Mouse (Mus musculus) NIH3T3 (cell line): ENCODE data around the gene Cnn2.

Source experiments
- DNase-seq: peaks from one replicate; pipeline ENCODE4 v3.0.0-alpha.2; 2012; ENCODE audit warnings: low read depth

Gene Cnn2

GRCm38 (mm10) chr10:79988506-79989271 is at the start of gene Cnn2:
Gene Cnn2, plus strand, starts transcription at chr10:79988584.
- peak; percentile 90 for DNase-seq

- DNase-seq, result no peak
Observed at GRCm38 (mm10) chr10:79940749-79941148, 47.6 kb upstream of the Cnn2 start.

- DNase-seq, result no peak
Observed at GRCm38 (mm10) chr10:79942988-79943387, 45.4 kb upstream of the Cnn2 start.

DNA sequence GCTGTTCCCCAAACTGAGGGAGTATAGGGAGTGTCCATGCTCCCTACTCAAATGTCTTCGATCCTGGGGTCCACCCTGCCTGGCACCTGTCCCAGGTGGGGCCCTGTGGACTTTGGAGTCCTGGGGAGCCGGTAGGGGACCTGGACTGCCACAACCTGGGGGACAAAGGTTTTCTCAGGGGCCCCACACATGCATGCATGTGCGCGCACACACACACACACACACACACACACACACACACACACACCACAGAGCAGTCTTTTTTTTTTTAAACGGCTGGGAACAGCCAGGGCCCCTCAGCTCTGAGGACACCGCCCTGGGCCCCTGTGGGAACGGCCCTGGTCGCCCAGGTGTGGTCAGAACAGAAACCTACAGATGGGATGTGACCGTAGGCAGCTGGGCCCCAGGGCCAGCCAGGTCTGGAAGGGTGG is 44.9 kb upstream of the Cnn2 start:
- DNase-seq, result no peak

DNA sequence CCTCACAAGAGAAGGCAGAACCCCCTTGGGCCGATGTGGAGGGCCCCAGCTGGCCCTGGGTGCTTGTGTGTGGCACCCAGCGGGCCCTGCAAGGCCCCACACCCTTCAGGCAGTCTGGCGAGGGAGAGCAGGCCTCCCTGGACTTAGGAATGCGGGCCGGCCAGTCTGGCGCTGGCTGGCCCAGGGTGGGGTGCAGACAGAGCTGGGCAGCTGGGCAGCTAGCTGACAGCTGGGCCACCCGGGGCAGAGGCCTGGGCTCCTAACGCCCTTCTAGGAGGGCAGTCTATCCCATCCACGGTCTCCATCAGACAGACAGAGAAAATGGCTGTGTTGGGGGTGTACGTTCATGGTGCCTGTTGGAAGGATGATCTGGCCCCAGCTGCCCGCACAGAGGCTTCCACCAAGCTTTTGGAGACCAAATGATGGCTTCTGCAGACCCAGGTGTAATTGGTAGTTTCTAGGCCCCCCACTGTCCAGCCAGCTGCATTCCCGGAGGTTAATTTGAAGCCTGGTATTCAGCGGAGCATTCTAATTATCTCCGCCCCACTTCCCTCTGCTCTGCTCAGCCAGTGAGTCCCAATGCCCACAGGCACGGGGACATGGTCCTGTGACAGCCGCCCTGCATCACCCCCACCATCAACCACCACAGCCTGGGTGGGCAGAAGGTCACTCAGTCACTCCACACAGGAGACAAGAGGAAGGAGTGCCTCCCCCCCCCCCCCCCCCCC is 42.7 kb upstream of the Cnn2 start:
- no peak for DNase-seq

DNA sequence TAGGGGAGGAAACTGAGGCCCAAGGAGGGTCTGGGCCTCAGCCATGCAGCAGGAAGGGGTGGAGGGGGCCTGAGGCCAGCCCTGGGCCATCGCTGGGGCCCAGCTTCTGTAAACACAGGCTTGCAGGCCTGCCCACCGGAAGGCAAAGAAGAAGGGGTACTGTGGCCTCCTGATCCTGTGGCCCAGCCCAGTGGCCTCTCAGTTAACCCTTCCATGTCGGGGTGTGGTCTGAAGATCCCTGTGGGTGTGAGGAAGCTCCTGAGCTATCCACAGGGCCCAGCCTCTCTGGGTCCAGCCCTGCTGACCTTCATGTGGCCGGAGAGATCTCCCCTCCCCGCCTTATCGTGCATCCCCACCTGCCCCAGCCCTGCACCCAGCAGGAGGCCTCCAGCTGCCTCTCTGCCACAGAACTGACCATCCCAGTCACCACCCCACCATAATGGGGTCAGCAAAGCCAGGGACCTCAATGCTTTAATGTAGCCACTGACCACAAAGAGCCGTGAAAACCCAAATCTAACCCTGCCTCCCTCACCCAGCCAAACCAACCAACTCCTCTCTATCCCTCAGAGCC is 41.5 kb upstream of the Cnn2 start:
- DNase-seq, result no peak

GRCm38 (mm10) chr10:79947502-79947901 is 40.9 kb upstream of the Cnn2 start:
- DNase-seq, result no peak

DNA sequence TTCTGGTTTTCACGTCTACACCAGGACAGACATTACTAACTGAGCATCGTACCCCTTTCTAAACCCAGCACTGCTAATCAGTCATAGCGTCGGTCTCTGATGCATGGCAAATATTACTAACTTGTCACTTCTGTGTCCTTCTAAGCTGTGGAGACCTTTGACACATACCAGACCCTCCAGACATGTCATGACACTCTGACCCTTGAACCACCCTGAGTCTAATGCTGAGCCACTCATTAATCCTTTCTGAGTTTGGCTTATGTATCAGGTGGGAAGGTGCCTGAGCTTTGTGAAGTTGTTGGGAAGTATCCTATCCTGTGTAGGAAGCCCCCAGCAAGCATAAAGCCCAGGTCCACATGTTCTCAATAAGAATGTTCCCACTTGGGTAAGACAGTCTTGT is 38.5 kb upstream of the Cnn2 start:
- no peak for DNase-seq

- no peak for DNase-seq
Observed at GRCm38 (mm10) chr10:79950661-79951060, 37.7 kb upstream of the Cnn2 start.

- peak; percentile 53 for DNase-seq
Observed at GRCm38 (mm10) chr10:79953946-79954345, 34.4 kb upstream of the Cnn2 start.

DNA sequence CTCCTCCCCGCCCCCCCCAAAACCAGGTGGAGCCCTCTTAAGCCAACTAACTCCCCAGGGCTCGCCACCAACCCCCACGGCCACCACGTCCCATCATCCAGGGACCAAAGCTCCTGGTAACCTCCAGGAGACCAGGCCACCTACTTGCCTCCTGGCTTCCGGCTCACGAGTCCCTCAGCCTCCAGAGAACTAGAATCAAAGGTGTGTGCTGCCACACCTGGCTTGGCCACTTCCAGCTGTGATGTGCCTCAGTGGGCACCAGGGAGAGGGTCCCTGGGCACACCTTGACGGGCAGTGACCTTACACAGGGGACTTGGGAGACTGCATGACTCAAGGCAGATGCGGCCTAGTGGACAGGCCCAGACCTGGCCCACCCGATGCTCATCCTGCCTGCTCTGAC is 32.7 kb upstream of the Cnn2 start:
- DNase-seq, result no peak

GRCm38 (mm10) chr10:79956643-79957154 is 31.7 kb upstream of the Cnn2 start:
- no peak for DNase-seq

GRCm38 (mm10) chr10:79958140-79958816 is 30.1 kb upstream of the Cnn2 start:
- peak; percentile 87 for DNase-seq

DNA sequence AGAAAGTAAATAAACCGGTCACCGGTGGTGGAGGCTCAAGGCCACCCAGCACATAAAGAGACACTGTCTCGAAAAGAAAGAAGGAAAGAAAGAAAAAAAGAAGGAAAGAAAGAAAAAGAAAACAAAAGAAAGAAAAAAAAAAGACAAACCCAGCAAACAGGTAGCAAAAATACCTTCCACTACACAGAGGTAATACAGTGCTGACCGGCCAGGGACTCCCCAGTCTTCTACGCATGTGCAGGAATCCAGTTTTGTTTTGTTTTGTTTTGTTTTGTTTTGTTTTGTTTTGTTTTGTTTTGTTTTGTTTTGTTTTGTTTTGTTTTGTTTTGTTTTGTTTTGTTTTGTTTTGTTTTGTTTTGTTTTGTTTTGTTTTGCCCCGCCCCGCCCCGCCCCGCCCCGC is 29.0 kb upstream of the Cnn2 start:
- peak; percentile 23 for DNase-seq

DNA sequence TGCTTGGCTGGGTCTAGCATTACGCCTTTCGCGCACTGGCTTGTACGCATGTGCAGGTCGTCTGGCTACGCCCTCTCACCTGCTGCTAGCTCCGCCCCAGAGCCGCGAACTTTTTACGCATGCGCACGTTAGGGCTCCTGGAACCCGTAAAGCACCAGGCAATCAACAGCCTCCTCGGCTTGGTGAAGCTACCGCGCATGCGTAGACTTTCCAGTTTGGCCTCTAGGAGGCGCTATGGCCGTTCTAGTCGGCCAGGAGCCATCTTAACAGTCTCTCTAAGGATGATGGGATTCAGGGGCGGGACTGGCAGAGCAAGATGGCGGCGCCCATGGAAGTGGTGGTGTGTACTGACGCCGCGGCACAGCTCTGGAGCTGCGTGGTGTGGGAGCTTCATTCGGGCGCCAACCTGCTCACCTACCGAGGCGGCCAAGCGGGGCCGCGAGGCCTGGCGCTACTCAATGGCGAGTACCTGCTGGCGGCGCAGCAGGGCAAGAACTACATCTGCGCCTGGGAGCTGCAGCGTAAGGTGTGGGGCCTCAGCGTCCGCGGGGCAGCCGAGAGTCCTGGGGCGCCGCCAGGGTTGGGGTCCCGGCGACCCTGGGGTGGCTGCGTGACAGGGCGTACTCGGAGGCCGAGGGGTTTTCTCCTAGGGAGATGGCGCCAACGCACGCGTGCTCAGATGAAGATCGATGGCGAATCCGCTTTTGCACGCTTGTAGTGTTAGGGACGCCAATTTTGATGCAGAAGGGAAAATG is 28.4 kb upstream of the Cnn2 start, which contains the start of gene Wdr18:
Gene Wdr18 (plus strand): TSS at position 306 of the 755 bp plus-strand sequence.
- peak; percentile 100 for DNase-seq

DNA sequence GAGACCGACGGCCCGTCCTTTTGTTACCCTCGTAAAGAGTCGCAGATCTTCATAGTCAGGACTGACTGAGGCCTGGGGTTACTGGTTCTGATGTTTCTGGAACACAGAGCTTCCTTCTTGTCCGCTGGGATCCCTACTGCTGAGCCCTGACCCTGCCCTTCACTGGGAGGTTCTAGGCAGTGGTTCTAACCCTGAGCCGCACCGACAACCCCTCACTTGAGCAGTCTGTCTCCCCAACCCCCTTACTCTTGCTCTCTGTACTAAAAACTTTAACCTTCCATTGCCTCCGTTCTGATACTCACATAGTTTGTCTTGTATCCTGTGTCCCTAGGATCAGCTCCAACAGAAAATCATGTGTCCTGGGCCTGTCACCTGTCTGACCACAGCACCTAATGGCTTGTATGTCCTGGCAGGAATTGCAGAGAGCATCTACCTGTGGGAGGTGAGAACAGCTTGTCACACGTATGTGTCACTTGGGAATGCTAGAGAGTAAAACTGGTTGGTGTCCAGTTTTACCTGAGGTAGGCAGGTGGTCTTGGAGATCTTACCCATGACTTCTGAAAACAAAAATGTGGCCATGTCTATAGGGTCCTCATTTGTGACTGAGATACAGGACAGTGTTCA is 27.6 kb upstream of the Cnn2 start:
- no peak for DNase-seq

DNA sequence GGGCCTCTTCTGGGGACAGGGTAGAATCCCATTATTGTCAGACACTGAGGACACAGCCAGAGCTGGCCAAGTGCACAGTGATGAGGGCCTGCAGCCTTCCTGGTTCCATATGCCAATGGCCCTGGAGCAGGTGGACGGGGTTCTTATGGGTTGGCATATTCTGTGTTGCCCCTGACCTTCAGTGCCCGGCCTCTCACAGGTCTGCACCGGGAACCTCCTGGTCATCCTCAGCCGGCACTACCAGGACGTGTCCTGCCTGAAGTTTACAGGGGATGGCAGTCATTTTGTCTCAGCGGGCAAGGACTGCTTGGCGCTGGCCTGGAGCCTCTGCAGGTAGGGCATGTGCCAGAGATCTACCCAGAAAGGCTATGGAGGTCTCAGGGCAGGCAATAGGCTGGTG is 23.7 kb upstream of the Cnn2 start:
- DNase-seq, result no peak

DNA sequence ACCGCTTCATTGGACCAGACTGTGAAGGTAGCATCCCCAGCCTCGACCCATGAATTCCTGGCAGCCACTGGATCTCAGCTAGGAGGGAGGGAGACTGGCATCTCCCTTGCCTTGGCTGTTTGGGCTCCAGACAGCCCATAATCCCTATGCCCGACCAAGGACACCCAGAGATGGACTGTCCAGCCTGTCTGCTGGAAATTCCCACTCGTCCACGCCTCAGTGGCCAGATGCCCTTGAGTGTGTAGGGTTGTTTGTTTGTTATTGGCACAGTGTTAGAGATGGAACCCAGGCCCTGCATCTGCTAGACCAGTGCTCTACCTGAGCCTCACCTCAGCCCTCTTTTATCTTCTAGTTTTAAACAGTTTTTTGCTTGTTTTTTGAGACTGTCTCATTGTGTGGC is 23.1 kb upstream of the Cnn2 start:
- no peak for DNase-seq

DNA sequence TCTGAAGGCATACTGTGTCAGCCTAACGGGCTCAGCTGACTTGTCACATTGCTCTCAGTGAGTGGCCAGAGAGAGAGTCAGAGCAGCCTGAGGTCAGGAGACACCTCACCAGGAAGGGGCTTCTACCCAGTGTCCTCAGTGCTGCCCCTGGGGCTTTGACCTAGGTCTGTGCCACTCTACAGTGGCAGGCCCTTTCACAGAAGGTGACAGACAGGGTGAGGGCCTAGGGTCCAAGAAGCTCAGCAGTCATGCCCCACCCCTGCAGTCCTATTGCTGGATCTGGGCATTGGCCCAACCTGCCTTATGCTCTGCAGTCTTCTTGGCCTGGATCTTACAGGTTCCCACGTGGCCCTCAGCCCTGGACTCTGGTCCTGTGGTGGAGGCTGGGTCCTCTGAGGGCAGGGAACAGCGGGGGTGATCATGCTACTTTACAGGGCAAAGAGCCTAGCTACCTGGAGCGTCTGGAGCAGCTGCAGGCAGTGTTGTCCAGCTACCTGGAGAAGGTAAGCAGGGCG is 21.4 kb upstream of the Cnn2 start:
- DNase-seq, result no peak

DNA sequence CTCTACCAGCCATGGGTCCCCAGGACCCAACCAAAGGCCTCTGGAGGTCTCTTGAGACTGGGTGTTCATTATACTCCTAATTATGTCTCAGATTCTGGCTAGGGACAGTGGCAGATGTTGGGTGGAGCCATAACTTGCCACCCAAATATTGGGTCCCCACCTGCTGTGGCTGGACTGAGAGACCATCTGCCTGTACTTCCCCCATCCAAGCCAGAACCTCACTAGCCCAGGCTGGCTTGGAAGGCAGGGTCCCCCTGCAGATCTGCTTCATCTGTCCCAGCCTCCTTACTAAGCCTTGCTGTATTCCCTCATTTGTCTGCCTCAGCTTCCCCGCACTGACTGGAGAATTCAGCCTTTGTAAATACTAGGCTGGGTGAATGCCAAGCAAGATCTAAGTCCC is 20.2 kb upstream of the Cnn2 start:
- DNase-seq, result no peak

- DNase-seq, result peak; percentile 85
Observed at GRCm38 (mm10) chr10:79969124-79969568, 19.2 kb upstream of the Cnn2 start.
